Mouse (Mus musculus) kidney, adult 2 months (tissue): ENCODE measurements around the gene Gm12830. TPM values are rescaled to one million over a fixed set of nuclear protein-coding genes. Genes with fewer than 3 reads are reported as not detected.

Experiments used
- DNase-seq: peaks from one replicate; pipeline ENCODE4 v3.0.0; 2021
- H3K27ac ChIP-seq: fragments of 200-500 bp; 2 replicates; pipeline ENCODE4 v1.5.1; 2012; ENCODE audit warnings: low read depth, low read length, control low read depth, inconsistent platforms; ENCODE audit not compliant: insufficient read depth
- H3K27me3 ChIP-seq: fragments of 200-500 bp; replicated peaks from 2 replicates; pipeline ENCODE4 v1.6.1; 2012; ENCODE audit warnings: mild to moderate bottlenecking, moderate library complexity, low read length, inconsistent platforms; ENCODE audit not compliant: control insufficient read depth, insufficient read depth
- H3K36me3 ChIP-seq: fragments of 200-500 bp; 2 replicates; pipeline ENCODE4 v1.6.1; 2012; ENCODE audit warnings: mild to moderate bottlenecking, moderate library complexity, low read length, inconsistent platforms; ENCODE audit not compliant: control insufficient read depth, insufficient read depth
- H3K4me1 ChIP-seq: fragments of 200-500 bp; 2 replicates; pipeline ENCODE4 v1.6.1; 2011; ENCODE audit warnings: low read length; ENCODE audit not compliant: control insufficient read depth, insufficient read depth
- H3K4me3 ChIP-seq: fragments of 200-500 bp; 2 replicates; pipeline ENCODE4 v1.5.1; 2011; ENCODE audit warnings: mild to moderate bottlenecking, low read depth, low read length, control low read depth; ENCODE audit not compliant: insufficient read depth
- CTCF ChIP-seq: fragments of 200-500 bp; conservative IDR thresholded peaks from 2 replicates; pipeline ENCODE4 v1.5.1; 2011; ENCODE audit warnings: low read depth, mild to moderate bottlenecking, control low read depth, low read length, moderate library complexity, mixed read lengths; ENCODE audit not compliant: insufficient read depth, insufficient read length
- POLR2A ChIP-seq: fragments of 200-500 bp; IDR thresholded peaks from one replicate; pipeline ENCODE4 v1.6.1; 2011; ENCODE audit warnings: low read depth, low read length, control low read depth
- WGBS: fragments of 180-500 bp; shearing (Covaris S2); methylation state at CpG from one replicate; pipeline ENCODE4 v1.1.7; 2018; 5-methylcytosine and 5-hydroxymethylcytosine counted together
- polyA plus RNA-seq: library from polyadenylated mRNA; depleted of rRNA; stranded (reverse); fragments of >200 nt; gene quantifications from 2 replicates; pipeline ENCODE4 v1.2.3, GENCODE M21; 2012

Gene Gm12830
- polyA plus RNA-seq, 1 experiment, result not detected

- Histone ChIP-seq H3K4me1 (0 out of 2 replicates have a peak, but pooled peaks cover 3% of the 10 kb centered on the region), H3K27ac (no peak overlapping the region), H3K4me3 (no peak overlapping the region), H3K27me3 (no peaks in the 10 kb centered on the region), H3K36me3 (no peaks in the 10 kb centered on the region)
- WGBS, result 80% methylated on average over 7 of the region's 7 CpGs
- DNase-seq, result no peak
- no peak for TF ChIP-seq CTCF
Observed at GRCm38 (mm10) chr4:114782851-114783250, 38.7 kb upstream of the Gm12830 start.

GRCm38 (mm10) chr4:114784735-114785134 lies 36.8 kb upstream of the Gm12830 start:
- H3K27me3 ChIP-seq, result no peaks in the 10 kb centered on the region
- 0 out of 2 replicates have a peak, but pooled peaks cover 1% of the 10 kb centered on the region for H3K4me1 ChIP-seq
- no peak overlapping the region for H3K4me3 ChIP-seq
- no peak overlapping the region for H3K27ac ChIP-seq
- no peaks in the 10 kb centered on the region for H3K36me3 ChIP-seq
- DNase-seq, result peak; percentile 17
- TF ChIP-seq POLR2A (no peak), CTCF (no peak)
- WGBS, result 84% methylated on average over 2 of the region's 2 CpGs

- TF ChIP-seq POLR2A, result no peak
- 72% methylated on average over 4 of the region's 4 CpGs for WGBS
- no peaks in the 10 kb centered on the region for H3K27me3 ChIP-seq
Observed at GRCm38 (mm10) chr4:114788856-114789255, 32.7 kb upstream of the Gm12830 start.

GRCm38 (mm10) chr4:114791650-114792049 lies 29.9 kb upstream of the Gm12830 start:
- no peaks in the 10 kb centered on the region for H3K4me1 ChIP-seq
- no peaks in the 10 kb centered on the region for H3K36me3 ChIP-seq
- no peak for TF ChIP-seq CTCF
- TF ChIP-seq POLR2A, result no peak
- DNase-seq, result no peak
- H3K4me3 ChIP-seq, result no peak overlapping the region
- no peaks in the 10 kb centered on the region for H3K27me3 ChIP-seq
- no peak overlapping the region for H3K27ac ChIP-seq
- 56% methylated on average over 9 of the region's 9 CpGs for WGBS

More at GRCm38 (mm10) chr4:114788856-114789255, 32.7 kb upstream of the Gm12830 start:
- no peaks in the 10 kb centered on the region for H3K36me3 ChIP-seq
- no peak overlapping the region for H3K4me3 ChIP-seq
- H3K4me1 ChIP-seq, result no peaks in the 10 kb centered on the region
- DNase-seq, result no peak
- H3K27ac ChIP-seq, result no peak overlapping the region

- no peak for DNase-seq
- 99% methylated on average over 2 of the region's 2 CpGs for WGBS
Observed at GRCm38 (mm10) chr4:114793836-114794235, 27.7 kb upstream of the Gm12830 start.

GRCm38 (mm10) chr4:114797254-114797914 lies 24.1 kb upstream of the Gm12830 start:
- 62% methylated on average over 5 of the region's 5 CpGs for WGBS
- DNase-seq, result no peak
- no peaks in the 10 kb centered on the region for H3K4me1 ChIP-seq

More at GRCm38 (mm10) chr4:114793836-114794235, 27.7 kb upstream of the Gm12830 start:
- TF ChIP-seq CTCF (peak; percentile 21; the same call in 1 of the 2 replicates), POLR2A (no peak)
- no peaks in the 10 kb centered on the region for H3K36me3 ChIP-seq
- H3K27ac ChIP-seq, result no peak overlapping the region
- H3K27me3 ChIP-seq, result no peaks in the 10 kb centered on the region
- H3K4me3 ChIP-seq, result no peak overlapping the region
- H3K4me1 ChIP-seq, result no peaks in the 10 kb centered on the region

GRCm38 (mm10) chr4:114798041-114798624 lies 23.4 kb upstream of the Gm12830 start:
- H3K4me3 ChIP-seq, result no peak overlapping the region
- H3K36me3 ChIP-seq, result no peaks in the 10 kb centered on the region
- no peaks in the 10 kb centered on the region for H3K27me3 ChIP-seq
- TF ChIP-seq POLR2A (no peak), CTCF (no peak)
- DNase-seq, result peak; percentile 45
- no peak overlapping the region for H3K27ac ChIP-seq
- no peaks in the 10 kb centered on the region for H3K4me1 ChIP-seq
- 51% methylated on average over 7 of the region's 7 CpGs for WGBS

More at GRCm38 (mm10) chr4:114797254-114797914, 24.1 kb upstream of the Gm12830 start:
- Histone ChIP-seq H3K27me3 (no peaks in the 10 kb centered on the region), H3K27ac (no peak overlapping the region), H3K4me3 (no peak overlapping the region), H3K36me3 (no peaks in the 10 kb centered on the region)
- TF ChIP-seq CTCF (no peak), POLR2A (no peak)
